Mouse (Mus musculus) megakaryocyte, embryonic 14.5 days (primary cell): ENCODE measurements around the gene Thbs1. TPM values are rescaled to one million over a fixed set of nuclear protein-coding genes. Genes with fewer than 3 reads are reported as not detected.
"Not testable (repeated sequence)": the region's sequence is repeated elsewhere in the genome, so short reads cannot be mapped to it uniquely, and the experiment has no call there.

Experiments used
- H3K27me3 ChIP-seq: replicated peaks from 2 replicates; pipeline ENCODE3; 2012; ENCODE audit warnings: inconsistent platforms
- H3K36me3 ChIP-seq: replicated peaks from 2 replicates; pipeline ENCODE3; 2012; ENCODE audit warnings: low read length, inconsistent platforms, mixed read lengths
- H3K4me1 ChIP-seq: 2 replicates; pipeline ENCODE4 v1.6.1; 2012; ENCODE audit warnings: inconsistent platforms
- H3K4me3 ChIP-seq: replicated peaks from 2 replicates; pipeline ENCODE3; 2012; ENCODE audit warnings: moderate library complexity, mild to moderate bottlenecking, inconsistent platforms
- H3K9me3 ChIP-seq: 2 replicates; pipeline ENCODE4 v1.6.1; 2012; ENCODE audit warnings: inconsistent platforms
- FLI1 ChIP-seq: IDR thresholded peaks from 2 replicates; pipeline ENCODE4 v1.6.1; 2012; ENCODE audit warnings: low read length, inconsistent platforms, mixed read lengths
- GATA1 ChIP-seq: IDR thresholded peaks from 3 replicates; pipeline ENCODE4 v1.6.1; 2012; ENCODE audit warnings: mixed read lengths, low read length, inconsistent platforms, borderline replicate concordance
- polyA plus RNA-seq: library from polyadenylated mRNA; stranded (reverse); fragments of >175 nt; gene quantifications from 2 replicates; pipeline ENCODE4 v1.2.3, GENCODE M21; 2012; ENCODE audit warnings: low replicate concordance; ENCODE audit not compliant: insufficient read depth

The Thbs1 gene
- polyA plus RNA-seq, 1 experiment: 258 TPM

DNA sequence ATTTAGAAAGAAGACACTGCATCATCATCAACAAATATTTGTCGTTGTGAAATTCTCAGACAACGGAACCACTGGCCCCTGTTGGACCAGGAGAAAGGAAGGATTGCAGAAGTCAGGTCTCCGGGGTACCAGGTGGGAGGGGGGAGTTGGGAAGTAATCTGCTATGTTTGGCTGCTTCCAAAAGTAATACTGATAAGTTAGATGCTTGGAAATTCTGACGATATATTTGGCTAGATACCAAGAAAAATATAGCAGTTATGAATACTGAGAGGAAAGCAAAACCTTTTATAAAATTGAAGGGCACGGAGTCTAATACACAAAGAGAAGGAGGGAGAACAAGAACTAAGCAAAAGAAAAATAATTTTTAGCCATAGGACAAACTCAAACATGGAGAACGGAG lies 27.6 kb downstream of the Thbs1 start:
- H3K4me1 ChIP-seq: peaks cover 3% of the 10 kb centered on the region; the same call in 1 of the 2 replicates
- peaks cover 4% of the 10 kb centered on the region for H3K27me3 ChIP-seq
- no peak overlapping the region for H3K4me3 ChIP-seq
- no peaks in the 10 kb centered on the region for H3K36me3 ChIP-seq
- H3K9me3 ChIP-seq: no peaks in the 10 kb centered on the region
- TF ChIP-seq GATA1: no peak
- no peak for TF ChIP-seq FLI1

DNA sequence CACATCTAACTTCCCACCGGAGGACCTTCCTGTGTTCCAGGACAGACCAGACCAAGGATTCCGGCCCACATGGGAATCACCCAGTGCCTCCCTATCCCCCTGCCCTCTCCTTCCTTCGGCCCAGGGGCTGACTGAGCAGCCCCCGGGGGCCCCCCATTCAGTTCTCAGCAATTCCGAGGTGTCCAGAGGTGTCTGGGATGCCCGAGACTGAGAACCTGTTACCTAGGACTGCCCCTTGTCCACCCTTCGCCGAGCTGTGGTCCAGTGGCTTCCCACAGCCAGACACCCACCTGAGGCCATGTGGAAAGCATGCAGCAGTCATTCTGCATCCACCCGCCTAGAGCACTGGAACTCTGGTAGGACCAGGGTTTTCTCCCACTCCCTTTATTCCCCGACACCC lies 30.0 kb downstream of the Thbs1 start:
- no peaks in the 10 kb centered on the region for H3K9me3 ChIP-seq
- no peak for TF ChIP-seq FLI1
- H3K27me3 ChIP-seq: no peaks in the 10 kb centered on the region
- H3K4me1 ChIP-seq: peaks cover 3% of the 10 kb centered on the region; the same call in 1 of the 2 replicates
- no peak overlapping the region for H3K4me3 ChIP-seq
- no peaks in the 10 kb centered on the region for H3K36me3 ChIP-seq

DNA sequence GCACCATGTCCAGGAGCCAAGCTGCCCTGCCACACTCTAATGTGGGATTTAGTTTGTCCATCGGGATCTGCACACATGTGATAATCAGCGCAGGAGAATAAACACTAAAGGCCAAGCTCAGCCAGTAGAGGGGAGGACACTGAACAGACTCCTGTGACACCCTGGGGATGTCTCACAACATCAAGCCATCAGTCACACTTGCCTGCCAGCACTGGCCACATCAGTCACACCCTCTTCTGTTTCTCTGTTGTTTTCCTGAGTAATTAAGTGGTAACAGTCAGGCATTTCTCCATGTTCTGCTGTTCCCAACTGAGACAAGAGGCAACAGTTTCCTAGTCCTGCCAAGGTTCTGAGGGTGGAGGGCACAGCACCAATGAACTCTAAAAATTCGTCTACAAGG lies 36.1 kb downstream of the Thbs1 start:
- H3K4me3 ChIP-seq, H3K9me3 ChIP-seq, H3K36me3 ChIP-seq, H3K4me1 ChIP-seq: not testable (repeated sequence)
- peaks cover 27% of the 10 kb centered on the region for H3K27me3 ChIP-seq

DNA sequence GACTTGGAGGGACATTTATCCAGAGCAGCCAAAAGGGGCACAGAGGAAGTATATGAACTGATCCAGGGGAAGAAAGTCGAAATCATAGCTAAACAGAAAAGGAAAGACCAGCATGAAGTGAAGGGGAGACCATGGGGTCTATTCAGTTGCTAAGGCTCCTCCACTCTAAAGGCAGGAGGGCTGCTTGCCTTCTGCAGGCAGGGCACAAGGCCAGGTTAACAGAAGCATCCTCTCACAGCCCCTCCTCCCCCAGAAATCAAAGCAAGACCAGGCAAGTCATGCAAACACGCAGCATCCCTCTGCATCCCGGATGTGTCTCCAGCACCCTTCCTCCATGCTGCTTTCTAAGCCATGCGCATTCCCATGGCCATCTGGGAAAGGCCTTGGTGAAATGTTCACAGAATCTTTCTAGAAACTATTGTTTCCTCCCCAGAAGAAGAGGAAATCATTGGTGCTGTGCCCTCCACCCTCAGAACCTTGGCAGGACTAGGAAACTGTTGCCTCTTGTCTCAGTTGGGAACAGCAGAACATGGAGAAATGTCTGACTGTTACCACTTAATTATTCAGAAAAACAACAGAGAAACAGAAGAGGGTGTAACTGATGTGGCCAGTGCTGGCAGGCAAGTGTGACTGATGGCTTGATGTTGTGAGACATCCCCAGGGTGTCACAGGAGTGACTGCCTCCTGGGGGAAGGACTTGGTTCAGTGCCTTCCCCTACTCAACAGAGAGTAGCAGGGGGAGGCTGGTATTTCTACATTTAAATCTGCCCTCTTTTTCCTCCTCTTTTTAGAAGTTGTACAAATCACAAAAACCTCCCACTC lies 36.9 kb downstream of the Thbs1 start:
- H3K4me1 ChIP-seq: no peaks in the 10 kb centered on the region
- TF ChIP-seq GATA1 (no peak), FLI1 (no peak)
- H3K27me3 ChIP-seq: peaks cover 27% of the 10 kb centered on the region
- H3K36me3 ChIP-seq: no peaks in the 10 kb centered on the region
- no peaks in the 10 kb centered on the region for H3K9me3 ChIP-seq
- no peak overlapping the region for H3K4me3 ChIP-seq

DNA sequence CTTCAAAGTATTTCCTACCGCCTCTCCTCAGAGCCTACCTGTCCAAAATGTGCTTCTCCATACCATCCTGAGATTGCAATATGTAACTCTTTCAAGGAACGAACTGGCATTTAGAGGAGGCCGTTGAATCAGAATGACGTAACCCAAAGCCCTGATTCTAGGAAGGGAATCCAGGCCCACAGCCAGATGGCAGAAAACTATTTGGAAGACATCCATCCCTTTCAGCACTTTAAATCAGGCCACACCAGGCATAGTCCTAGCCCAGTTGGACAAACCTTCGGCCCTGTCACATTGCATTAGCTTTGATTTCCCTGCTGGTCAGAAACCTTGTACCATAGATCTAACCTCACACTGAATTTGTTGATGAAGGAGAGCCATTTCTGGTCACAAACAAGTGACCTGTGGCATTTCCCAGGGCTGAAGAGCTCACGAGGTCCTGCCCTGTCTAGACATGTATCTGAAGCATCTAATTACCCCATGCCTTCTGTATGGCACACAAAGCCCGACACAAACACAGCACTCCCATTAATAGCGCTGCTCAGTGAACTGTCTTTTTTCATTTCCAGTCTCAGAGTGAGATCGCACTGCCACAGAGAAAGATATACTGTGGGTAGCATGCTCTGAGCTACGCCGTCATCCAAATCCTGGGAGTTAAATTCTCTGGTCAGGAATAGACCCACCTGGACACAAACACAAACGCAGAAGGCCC lies 38.3 kb downstream of the Thbs1 start:
- Histone ChIP-seq H3K4me3 (no peak overlapping the region), H3K9me3 (no peaks in the 10 kb centered on the region), H3K36me3 (no peaks in the 10 kb centered on the region), H3K27me3 (peaks cover 33% of the 10 kb centered on the region), H3K4me1 (no peaks in the 10 kb centered on the region)
- TF ChIP-seq GATA1 (no peak), FLI1 (no peak)

DNA sequence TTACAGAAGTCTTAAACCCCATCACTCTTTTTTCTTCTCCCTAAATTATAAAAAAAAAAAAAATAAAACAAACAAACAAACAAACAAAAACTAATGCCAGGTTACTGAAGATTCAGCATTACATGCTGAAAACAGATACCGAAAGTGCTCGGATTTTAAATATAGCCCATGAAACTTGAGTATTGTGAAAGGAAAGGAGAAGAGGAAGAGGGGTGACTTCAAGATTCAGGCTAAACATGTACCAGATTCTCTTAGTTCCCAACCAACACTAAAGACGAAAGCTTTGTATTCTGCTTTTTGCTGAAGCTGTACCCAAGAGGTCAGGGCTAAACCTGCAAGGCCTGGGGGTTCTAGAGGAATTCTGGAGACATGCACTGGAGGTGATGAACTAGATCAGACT lies 46.4 kb downstream of the Thbs1 start:
- Histone ChIP-seq H3K4me3 (no peak overlapping the region), H3K4me1 (peaks cover 3% of the 10 kb centered on the region; the same call in 1 of the 2 replicates), H3K9me3 (no peaks in the 10 kb centered on the region), H3K27me3 (peaks cover 19% of the 10 kb centered on the region), H3K36me3 (no peaks in the 10 kb centered on the region)
- TF ChIP-seq GATA1 (no peak), FLI1 (no peak)

DNA sequence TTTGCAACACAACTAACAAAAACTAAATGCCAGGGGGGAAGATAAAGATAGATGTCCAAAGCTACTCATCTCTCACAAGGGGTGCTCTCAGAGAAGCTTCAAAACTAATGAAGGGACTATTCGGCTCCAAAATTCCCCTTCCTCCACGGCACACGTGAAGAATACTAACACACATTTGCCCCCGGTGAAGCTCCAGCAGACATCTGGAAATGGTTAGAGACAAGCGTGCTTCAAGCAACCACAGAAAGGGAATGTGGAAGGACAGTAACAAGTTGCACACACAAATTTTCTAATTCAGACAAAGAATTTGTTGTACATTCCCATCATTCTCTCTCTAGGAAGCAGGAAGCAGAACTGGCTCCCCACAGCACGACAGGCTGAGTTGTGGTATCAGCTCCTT lies 47.5 kb downstream of the Thbs1 start:
- H3K4me3 ChIP-seq: no peak overlapping the region
- TF ChIP-seq GATA1: no peak
- TF ChIP-seq FLI1: no peak

DNA sequence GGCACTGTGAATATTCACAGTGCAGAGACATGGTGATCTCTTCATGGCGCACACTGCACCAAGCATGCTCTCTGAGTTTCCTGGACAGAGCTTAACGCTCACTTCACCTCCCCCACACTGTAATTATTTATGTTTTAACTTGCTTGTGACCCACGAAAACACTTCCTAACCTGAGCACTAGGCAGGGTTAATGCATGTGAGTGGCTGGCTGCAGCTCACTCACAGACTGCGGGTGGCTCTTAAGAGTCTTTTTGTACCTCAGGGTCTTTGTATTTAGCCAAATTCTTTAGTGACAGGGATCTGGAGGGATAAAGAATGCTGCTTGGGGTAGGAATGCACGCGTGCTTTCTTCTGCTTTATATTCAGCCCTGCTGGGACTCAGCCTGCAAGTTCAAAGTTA lies 48.9 kb downstream of the Thbs1 start:
- TF ChIP-seq GATA1: no peak
- no peak for TF ChIP-seq FLI1
- Histone ChIP-seq H3K4me3 (no peak overlapping the region), H3K9me3 (no peaks in the 10 kb centered on the region), H3K36me3 (no peaks in the 10 kb centered on the region), H3K4me1 (peaks cover 3% of the 10 kb centered on the region; the same call in 1 of the 2 replicates), H3K27me3 (peaks cover 20% of the 10 kb centered on the region)

More for the DNA sequence above, 47.5 kb downstream of the Thbs1 start:
- Histone ChIP-seq H3K27me3 (peaks cover 20% of the 10 kb centered on the region), H3K9me3 (no peaks in the 10 kb centered on the region), H3K4me1 (peaks cover 3% of the 10 kb centered on the region; the same call in 1 of the 2 replicates), H3K36me3 (no peaks in the 10 kb centered on the region)

DNA sequence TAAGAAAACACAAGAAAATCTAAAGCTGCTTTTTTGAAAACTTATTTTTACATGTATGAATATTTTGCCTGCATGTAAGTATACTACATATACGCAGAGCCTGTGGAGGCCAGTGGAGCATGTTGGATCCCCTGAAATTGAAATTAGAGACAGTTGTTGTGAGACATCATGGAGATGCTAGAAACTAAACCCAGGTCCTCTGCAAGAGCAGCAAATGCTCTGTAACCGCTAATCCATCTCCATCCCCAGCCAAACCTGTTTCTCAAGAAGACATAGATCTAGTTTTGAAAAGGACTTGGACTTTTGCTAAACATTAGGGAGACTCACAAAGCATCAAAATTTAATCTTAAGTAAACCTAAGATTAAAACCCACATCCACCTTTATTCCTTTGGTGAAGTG lies 49.3 kb downstream of the Thbs1 start:
- no peak for TF ChIP-seq FLI1
- TF ChIP-seq GATA1: no peak

DNA sequence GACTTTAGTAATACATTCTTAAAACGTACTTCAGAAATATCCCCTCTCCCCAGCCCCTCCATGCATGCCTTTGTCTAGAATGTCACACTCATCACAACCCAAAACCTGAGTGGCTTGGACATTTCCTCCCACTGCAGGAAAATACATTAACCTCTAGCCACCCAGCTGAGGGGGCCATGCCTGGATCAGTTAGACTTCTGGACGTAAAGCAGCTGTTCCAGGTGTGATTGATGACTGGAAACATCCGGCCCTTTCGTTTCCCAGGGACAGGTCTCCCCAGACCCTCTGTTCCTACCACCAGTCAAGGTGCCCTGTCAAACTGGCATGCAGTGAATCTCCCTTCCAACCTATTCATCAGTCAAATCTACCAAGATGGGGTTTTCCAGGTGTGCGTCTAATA lies 50.8 kb downstream of the Thbs1 start:
- peaks cover 21% of the 10 kb centered on the region for H3K27me3 ChIP-seq
- no peaks in the 10 kb centered on the region for H3K9me3 ChIP-seq
- no peak overlapping the region for H3K4me3 ChIP-seq
- H3K36me3 ChIP-seq: no peaks in the 10 kb centered on the region
- TF ChIP-seq GATA1: no peak
- H3K4me1 ChIP-seq: peaks cover 3% of the 10 kb centered on the region; the same call in 1 of the 2 replicates

More for the DNA sequence above, 49.3 kb downstream of the Thbs1 start:
- H3K9me3 ChIP-seq: no peaks in the 10 kb centered on the region
- H3K36me3 ChIP-seq: no peaks in the 10 kb centered on the region
- H3K27me3 ChIP-seq: peaks cover 20% of the 10 kb centered on the region
- H3K4me3 ChIP-seq: no peak overlapping the region
- peaks cover 3% of the 10 kb centered on the region; the same call in 1 of the 2 replicates for H3K4me1 ChIP-seq
